Mouse (Mus musculus) liver, postnatal 0 days (tissue): Measurements from ENCODE around the gene Tsacc.

Experiments used
- CTCF ChIP-seq: sonication (generic); IDR thresholded peaks from 2 replicates; pipeline ENCODE4 v1.5.1; 2016; ENCODE audit warnings: antibody characterized with exemption, low read depth
- EP300 ChIP-seq: IDR thresholded peaks from 2 replicates; pipeline ENCODE4 v1.6.1; 2016; ENCODE audit warnings: antibody characterized with exemption, low read depth, mild to moderate bottlenecking

DNA sequence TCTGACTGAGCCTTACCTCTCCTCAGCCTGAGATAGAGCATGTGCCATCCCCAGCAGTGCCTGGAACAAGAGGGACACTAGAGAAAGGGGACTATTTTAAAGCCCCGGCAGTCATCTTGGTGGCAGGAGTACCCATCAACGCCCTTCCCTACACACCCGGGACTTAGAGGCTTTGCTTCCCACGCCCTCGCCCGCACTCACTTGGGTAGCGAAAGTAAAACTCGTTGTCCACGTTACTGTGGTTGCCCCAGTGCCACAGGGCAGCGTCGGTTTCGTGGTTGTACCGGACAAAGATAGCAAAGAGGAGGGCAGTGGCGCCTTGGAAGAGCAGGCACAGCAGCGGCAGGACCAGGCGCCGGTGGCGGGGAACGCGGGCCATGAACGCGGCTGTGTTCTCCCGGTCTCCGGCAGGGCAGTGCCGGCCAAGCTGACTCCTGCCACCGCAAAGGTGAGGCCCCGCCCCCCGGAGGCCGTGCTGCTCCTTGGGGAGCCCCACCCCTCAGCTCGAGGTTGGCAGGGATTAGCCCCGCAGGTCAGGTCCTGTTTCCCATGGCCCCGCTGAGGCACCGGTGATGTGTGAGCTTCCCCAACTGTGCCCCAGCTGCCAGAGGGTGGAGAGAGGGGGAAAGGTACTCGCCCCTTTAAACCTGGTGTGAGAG is 42.4 kb downstream of the Tsacc start, which contains the start of gene Rhbg:
- TF ChIP-seq CTCF (no peak), EP300 (no peak)
